Mouse (Mus musculus): ENCODE data around the gene Apoc2.

Apoc2 gene

DNA sequence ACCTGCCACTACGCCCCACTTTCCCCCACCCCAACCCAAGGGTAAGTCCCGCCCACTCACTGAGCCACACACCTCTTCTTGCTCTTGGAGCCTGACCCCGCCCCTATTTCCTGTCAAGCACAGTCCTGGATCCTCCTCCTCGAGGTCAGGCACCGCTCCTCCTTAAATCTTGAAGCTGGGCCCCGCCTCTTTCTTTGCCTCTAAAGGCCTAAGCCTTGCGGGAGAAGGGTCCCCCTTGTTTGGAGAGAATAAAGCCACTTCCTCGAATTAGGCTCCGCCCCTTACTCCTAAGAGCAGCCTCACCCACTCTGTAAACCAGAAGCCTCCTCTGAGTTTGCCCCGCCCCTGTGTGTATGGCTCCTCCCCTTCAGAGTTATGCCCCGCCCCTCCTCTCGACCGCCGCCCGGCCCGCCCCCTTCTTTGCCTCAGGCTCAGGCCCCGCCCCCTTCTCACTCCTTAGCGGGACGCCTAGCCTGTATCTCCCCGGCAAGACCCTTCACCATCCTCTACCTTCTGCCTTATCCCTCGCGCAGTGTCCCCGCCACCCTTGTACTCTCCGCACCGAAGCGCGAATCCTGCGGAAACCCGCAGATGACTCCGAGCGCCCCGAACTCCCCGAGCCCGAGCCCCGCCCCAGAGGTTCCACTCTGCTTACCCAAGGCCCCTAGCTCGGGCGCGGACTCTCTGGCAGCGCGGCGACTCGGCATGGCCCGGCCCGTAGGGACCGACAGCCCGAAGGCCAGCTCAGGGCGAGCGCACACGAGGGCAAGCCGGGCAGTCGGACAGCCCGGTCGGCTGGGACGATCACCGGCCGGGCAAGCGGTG is 49.0 kb downstream of the Apoc2 start:
- DNase-seq (ENCODE audit: low spot score in 2 of 2) = peak; percentile 69 to 81

DNA sequence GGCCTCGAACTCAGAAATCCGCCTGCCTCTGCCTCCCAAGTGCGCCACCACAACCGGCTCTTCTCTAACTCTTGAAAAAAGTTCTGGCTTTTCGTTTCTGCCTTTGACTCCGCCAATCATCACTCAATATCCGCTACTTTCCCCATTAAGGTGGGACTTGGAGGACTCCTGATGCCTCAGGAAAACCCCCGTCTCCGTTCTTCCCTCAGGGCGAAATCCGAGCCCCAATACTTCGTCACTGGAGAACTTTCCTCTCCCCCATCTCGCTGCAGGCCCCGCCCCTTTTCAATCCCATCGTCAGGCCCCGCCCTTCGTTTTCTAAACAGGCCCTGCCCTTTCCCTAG is 49.6 kb downstream of the Apoc2 start:
- no peak for DNase-seq (ENCODE audit: low spot score in 2 of 2)

DNA sequence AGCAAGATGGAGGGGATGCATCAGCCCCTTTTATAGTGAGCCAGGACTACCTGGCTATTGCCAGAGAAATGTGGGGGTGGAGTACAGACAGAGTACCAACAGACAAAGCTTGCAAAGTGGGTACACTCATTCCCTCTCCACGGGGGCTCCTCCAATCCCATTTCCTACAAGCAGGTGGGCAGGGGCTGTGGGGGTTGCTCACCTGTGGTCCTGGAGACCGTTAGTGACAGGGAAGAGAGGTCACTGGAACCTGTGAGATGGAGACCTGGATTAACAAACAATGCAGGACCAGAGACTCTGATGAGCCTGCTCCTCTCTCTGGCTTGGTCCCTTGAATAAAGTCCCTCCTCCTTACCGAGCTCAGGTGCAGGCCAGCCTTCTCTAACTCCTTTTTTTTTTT is 50.0 kb downstream of the Apoc2 start:
- DNase-seq (ENCODE audit: low spot score in 2 of 2) = no peak

DNA sequence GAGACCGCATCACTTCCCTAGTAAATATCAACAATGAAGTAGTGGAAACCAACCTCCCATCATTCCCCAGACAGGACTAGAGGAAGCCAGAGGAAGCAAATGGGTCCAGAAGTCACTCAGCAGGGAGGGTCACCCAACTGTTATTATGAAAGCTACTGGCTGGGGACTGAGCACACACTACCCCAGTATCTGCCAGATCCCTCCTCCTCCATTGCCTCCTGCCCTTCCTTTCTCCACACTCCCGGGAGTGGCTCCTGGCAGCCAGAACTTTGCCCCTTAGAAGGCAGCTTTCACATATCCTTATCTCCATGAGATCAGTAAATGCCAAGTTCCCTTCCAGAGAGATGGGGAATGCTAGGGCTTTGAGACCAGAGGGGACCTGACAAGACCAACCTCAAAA is 54.3 kb downstream of the Apoc2 start:
- DNase-seq (ENCODE audit: low spot score in 2 of 2) = no peak

DNA sequence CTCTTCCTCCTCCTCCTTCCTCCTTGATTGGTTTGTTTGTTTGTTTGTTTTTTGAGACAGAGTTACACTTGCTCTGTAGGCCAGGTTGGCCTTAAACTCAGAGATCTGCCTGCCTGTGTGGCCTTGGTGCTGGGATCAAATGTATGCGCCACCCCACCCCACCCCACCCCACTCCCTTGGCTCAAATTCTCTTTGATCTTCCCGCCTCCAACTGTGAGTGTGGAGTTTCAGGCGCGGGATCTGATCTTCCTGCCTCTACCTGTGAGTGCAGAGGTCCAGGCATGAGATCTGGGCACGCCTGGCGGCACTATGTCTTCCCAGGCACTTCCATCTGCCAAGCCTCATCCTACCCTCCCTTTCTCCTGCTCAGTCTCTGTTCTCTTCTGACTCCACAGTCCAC is 55.5 kb downstream of the Apoc2 start:
- no peak for DNase-seq (ENCODE audit: low spot score in 2 of 2)
